Mouse (Mus musculus) ES-Bruce4 (cell line): Measurements from ENCODE around the gene Vps8.

Source experiments
- CTCF ChIP-seq: IDR thresholded peaks from one replicate; pipeline ENCODE4 v1.8.1; 2011; ENCODE audit warnings: low read depth, low read length
- POLR2A ChIP-seq: IDR thresholded peaks from one replicate; pipeline ENCODE4 v1.8.1; 2011; ENCODE audit warnings: low read length; ENCODE audit not compliant: insufficient read depth

DNA sequence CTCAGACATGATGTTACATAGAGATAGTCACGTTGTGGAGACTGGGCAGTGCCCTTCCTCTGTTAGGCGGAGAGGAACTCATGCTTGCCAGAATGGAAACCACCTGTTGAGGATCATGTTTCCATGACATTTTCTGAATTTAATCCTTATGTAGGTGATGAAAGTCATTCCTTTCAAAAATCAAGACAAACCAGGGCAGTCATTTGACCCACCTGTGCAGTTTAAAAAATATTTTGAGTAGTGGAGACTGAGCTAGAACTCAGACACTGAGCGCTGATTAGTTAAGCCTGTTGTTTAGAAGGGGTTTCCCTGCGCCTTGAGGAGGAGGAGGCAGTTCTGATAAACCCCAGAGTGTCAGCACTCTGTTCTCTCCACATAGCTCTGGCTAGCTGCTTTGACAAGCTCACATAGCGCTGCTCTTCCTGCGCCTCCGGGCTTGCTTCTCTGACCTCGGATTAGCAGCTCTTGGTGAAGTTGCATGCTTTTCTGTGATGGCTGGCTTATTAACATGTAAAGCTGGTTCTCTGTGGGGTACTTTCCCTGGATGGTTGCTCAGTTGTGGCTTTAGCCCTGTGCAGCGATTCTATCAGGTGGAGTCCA lies 22.2 kb downstream of the Vps8 start:
- no peak for TF ChIP-seq CTCF
- no peak for TF ChIP-seq POLR2A
